Mouse (Mus musculus) CH12.LX (cell line): ENCODE data around the gene Dnal1. TPM values are rescaled to one million over a fixed set of nuclear protein-coding genes. Genes with fewer than 3 reads are reported as not detected.
A peak's percentile ranks its signal among the peaks of the same experiment; 100 is the strongest.

Experiments used
- DNase-seq: peaks from one replicate; pipeline ENCODE4 v3.0.0-alpha.2; 2013; ENCODE audit errors: extremely low read depth
- H3K27ac ChIP-seq: 2 replicates; pipeline ENCODE4 v1.5.1; 2012; ENCODE audit warnings: low read depth, mild to moderate bottlenecking, control low read depth, moderate library complexity; ENCODE audit not compliant: insufficient read depth
- H3K27me3 ChIP-seq: replicated peaks from 2 replicates; pipeline ENCODE3; 2012; ENCODE audit warnings: inconsistent platforms
- H3K36me3 ChIP-seq, 2 experiments: replicated peaks in 1 of 2; 2 replicates each; pipeline versions ENCODE3 to v1.6.1; 2012; ENCODE audit warnings: inconsistent platforms in 1 of 2, low read length in 1 of 2, mild to moderate bottlenecking in 1 of 2, mixed read lengths in 1 of 2, moderate library complexity in 1 of 2; ENCODE audit not compliant: control insufficient read depth in 1 of 2, insufficient read depth in 1 of 2
- H3K4me1 ChIP-seq, 2 experiments: 2 replicates each; pipeline ENCODE4 v1.6.1; 2012; ENCODE audit warnings: inconsistent platforms in 1 of 2, moderate library complexity in 1 of 2; ENCODE audit not compliant: insufficient read depth in 2 of 2, control insufficient read depth in 1 of 2
- H3K4me2 ChIP-seq: 2 replicates; pipeline ENCODE4 v1.6.1; 2012; ENCODE audit warnings: low read depth, mild to moderate bottlenecking, control low read depth; ENCODE audit not compliant: poor library complexity, insufficient read depth, severe bottlenecking
- H3K4me3 ChIP-seq, 3 experiments: fragments of 150-350 bp in 1 of 3; sonication (generic) in 1 of 3; replicated peaks in 1 of 3; 2 replicates each; pipeline versions ENCODE3 to v1.5.1; 2011 to 2012; ENCODE audit warnings: low read depth in 2 of 3, low read length in 2 of 3, mild to moderate bottlenecking in 2 of 3, moderate library complexity in 2 of 3, control low read depth in 1 of 3, improper control_type of control experiment in 1 of 3, inconsistent platforms in 1 of 3, mixed read lengths in 1 of 3; ENCODE audit not compliant: poor library complexity in 1 of 3
- H3K79me2 ChIP-seq: replicated peaks from 2 replicates; pipeline ENCODE4 v1.6.1; 2012; ENCODE audit warnings: mild to moderate bottlenecking, moderate library complexity; ENCODE audit not compliant: control insufficient read depth, poor library complexity, insufficient read depth, severe bottlenecking; ENCODE audit errors: extremely low read depth
- H3K9ac ChIP-seq: 2 replicates; pipeline ENCODE4 v1.6.1; 2012; ENCODE audit warnings: low read depth, mild to moderate bottlenecking, control low read depth, moderate library complexity; ENCODE audit not compliant: insufficient read depth
- H3K9me3 ChIP-seq: replicated peaks from 2 replicates; pipeline ENCODE3; 2012; ENCODE audit warnings: low read length, inconsistent platforms, mixed read lengths
- BHLHE40 ChIP-seq: IDR thresholded peaks from 2 replicates; pipeline ENCODE4 v1.6.1; 2011; ENCODE audit warnings: mild to moderate bottlenecking, low read depth, low read length, improper control_type of control experiment
- CHD1 ChIP-seq: IDR thresholded peaks from 2 replicates; pipeline ENCODE4 v1.6.1; 2012; ENCODE audit warnings: low read depth, low read length, improper control_type of control experiment, inconsistent platforms
- CHD2 ChIP-seq: IDR thresholded peaks from 2 replicates; pipeline ENCODE4 v1.6.1; 2011; ENCODE audit warnings: low read length, improper control_type of control experiment
- CTCF ChIP-seq, 2 experiments: IDR thresholded peaks in 1 of 2; conservative IDR thresholded peaks in 1 of 2; 2 replicates each; pipeline ENCODE4 v1.5.1; 2011 to 2012; ENCODE audit warnings: low read depth in 2 of 2, low read length in 2 of 2, improper control_type of control experiment in 1 of 2, inconsistent platforms in 1 of 2, mild to moderate bottlenecking in 1 of 2, moderate library complexity in 1 of 2
- E2F4 ChIP-seq: IDR thresholded peaks from 2 replicates; pipeline ENCODE4 v1.6.1; 2011; ENCODE audit warnings: low read depth, low read length, improper control_type of control experiment; ENCODE audit not compliant: insufficient replicate concordance
- ELF1 ChIP-seq: IDR thresholded peaks from 2 replicates; pipeline ENCODE4 v1.6.1; 2014; ENCODE audit warnings: low read depth, mild to moderate bottlenecking, inconsistent platforms, low read length, improper control_type of control experiment
- EP300 ChIP-seq: IDR thresholded peaks from 2 replicates; pipeline ENCODE4 v1.6.1; 2011; ENCODE audit warnings: low read length, improper control_type of control experiment
- ETS1 ChIP-seq: conservative IDR thresholded peaks from 2 replicates; pipeline ENCODE4 v1.6.1; 2012; ENCODE audit warnings: low read depth, mild to moderate bottlenecking, inconsistent platforms, low read length, improper control_type of control experiment, moderate library complexity
- GABPA ChIP-seq: IDR thresholded peaks from 2 replicates; pipeline ENCODE4 v1.6.1; 2012; ENCODE audit warnings: low read depth, low read length, improper control_type of control experiment, inconsistent platforms; ENCODE audit not compliant: insufficient replicate concordance
- HCFC1 ChIP-seq: IDR thresholded peaks from 2 replicates; pipeline ENCODE4 v1.6.1; 2012; ENCODE audit warnings: low read depth, mild to moderate bottlenecking, inconsistent platforms, low read length, improper control_type of control experiment
- IRF4 ChIP-seq: IDR thresholded peaks from 2 replicates; pipeline ENCODE4 v1.6.1; 2014; ENCODE audit warnings: low read depth, mild to moderate bottlenecking, inconsistent platforms, low read length, improper control_type of control experiment
- JUN ChIP-seq: IDR thresholded peaks from 2 replicates; pipeline ENCODE4 v1.6.1; 2011; ENCODE audit warnings: low read depth, mild to moderate bottlenecking, low read length, improper control_type of control experiment, moderate library complexity; ENCODE audit not compliant: insufficient read depth
- JUND ChIP-seq: conservative IDR thresholded peaks from 2 replicates; pipeline ENCODE4 v1.6.1; 2011; ENCODE audit warnings: low read depth, low read length, improper control_type of control experiment
- KAT2A ChIP-seq: IDR thresholded peaks from 2 replicates; pipeline ENCODE4 v1.6.1; 2012; ENCODE audit warnings: low read length, improper control_type of control experiment, inconsistent platforms; ENCODE audit not compliant: insufficient replicate concordance
- MAFK ChIP-seq: IDR thresholded peaks from 2 replicates; pipeline ENCODE4 v1.6.1; 2011; ENCODE audit warnings: low read length, improper control_type of control experiment; ENCODE audit not compliant: insufficient replicate concordance
- MAX ChIP-seq: IDR thresholded peaks from 2 replicates; pipeline ENCODE4 v1.6.1; 2011; ENCODE audit warnings: low read length, improper control_type of control experiment
- MXI1 ChIP-seq: IDR thresholded peaks from 2 replicates; pipeline ENCODE4 v1.6.1; 2011; ENCODE audit warnings: mild to moderate bottlenecking, low read depth, low read length, improper control_type of control experiment
- MYC ChIP-seq: IDR thresholded peaks from 2 replicates; pipeline ENCODE4 v1.6.1; 2011; ENCODE audit warnings: low read depth, mild to moderate bottlenecking, improper control_type of control experiment, low read length
- NELFE ChIP-seq: IDR thresholded peaks from 2 replicates; pipeline ENCODE4 v1.6.1; 2011; ENCODE audit warnings: low read depth, low read length, improper control_type of control experiment
- NRF1 ChIP-seq: IDR thresholded peaks from 2 replicates; pipeline ENCODE4 v1.6.1; 2014; ENCODE audit warnings: low read depth, mild to moderate bottlenecking, inconsistent platforms, low read length, improper control_type of control experiment, moderate library complexity
- PAX5 ChIP-seq: IDR thresholded peaks from 2 replicates; pipeline ENCODE4 v1.6.1; 2012; ENCODE audit warnings: low read length, inconsistent platforms, mixed read lengths
- POLR2A ChIP-seq: IDR thresholded peaks from 2 replicates; pipeline ENCODE4 v1.6.1; 2011; ENCODE audit warnings: low read depth, mild to moderate bottlenecking, improper control_type of control experiment, low read length
- POLR2AphosphoS2 ChIP-seq: IDR thresholded peaks from 2 replicates; pipeline ENCODE4 v1.6.1; 2011; ENCODE audit warnings: low read depth, low read length, improper control_type of control experiment
- RAD21 ChIP-seq: IDR thresholded peaks from 2 replicates; pipeline ENCODE4 v1.6.1; 2011; ENCODE audit warnings: low read depth, mild to moderate bottlenecking, low read length, improper control_type of control experiment, moderate library complexity
- RCOR1 ChIP-seq: conservative IDR thresholded peaks from 2 replicates; pipeline ENCODE4 v1.6.1; 2012; ENCODE audit warnings: low read depth, mild to moderate bottlenecking, inconsistent platforms, low read length, improper control_type of control experiment
- TBP ChIP-seq: conservative IDR thresholded peaks from 2 replicates; pipeline ENCODE4 v1.6.1; 2011; ENCODE audit warnings: low read depth, low read length, improper control_type of control experiment
- TCF12 ChIP-seq: IDR thresholded peaks from 2 replicates; pipeline ENCODE4 v1.6.1; 2014; ENCODE audit warnings: low read depth, mild to moderate bottlenecking, inconsistent platforms, low read length, improper control_type of control experiment
- UBTF ChIP-seq: IDR thresholded peaks from 2 replicates; pipeline ENCODE4 v1.6.1; 2012; ENCODE audit warnings: low read depth, mild to moderate bottlenecking, inconsistent platforms, low read length, improper control_type of control experiment, moderate library complexity
- USF1 ChIP-seq: IDR thresholded peaks from 2 replicates; pipeline ENCODE4 v1.6.1; 2014; ENCODE audit warnings: low read depth, mild to moderate bottlenecking, inconsistent platforms, low read length, improper control_type of control experiment
- ZKSCAN1 ChIP-seq: IDR thresholded peaks from 2 replicates; pipeline ENCODE4 v1.6.1; 2012; ENCODE audit warnings: low read depth, inconsistent platforms, low read length, improper control_type of control experiment, borderline replicate concordance
- ZMIZ1 ChIP-seq: IDR thresholded peaks from 2 replicates; pipeline ENCODE4 v1.6.1; 2012; ENCODE audit warnings: low read depth, mild to moderate bottlenecking, inconsistent platforms, low read length, improper control_type of control experiment
- ZNF384 ChIP-seq: IDR thresholded peaks from 2 replicates; pipeline ENCODE4 v1.6.1; 2012; ENCODE audit warnings: low read depth, low read length, improper control_type of control experiment, inconsistent platforms
- dilution Hi-C: fragments of 300-500 bp; cut with MboI; formaldehyde crosslinking; loops from 2 replicates; pipeline ENCODE4 v1.14.3; 2020; ENCODE audit warnings: low sequenced_read_pairs; ENCODE audit not compliant: extremely low pct_unique_long_range_greater_than_20kb, extremely low pct_ligation_motif_present
- in situ Hi-C: fragments of 300-500 bp; cut with MboI; formaldehyde crosslinking; loops from 3 replicates; pipeline ENCODE4 v1.14.3; 2019; ENCODE audit warnings: low sequenced_read_pairs, low pct_ligation_motif_present, low pct_unique_long_range_greater_than_20kb, mixed read lengths
- polyA plus RNA-seq: library from polyadenylated mRNA; unstranded; fragments of >175 nt; gene quantifications from 2 replicates; pipeline ENCODE4 v1.2.1, GENCODE M21; 2012; ENCODE audit warnings: low read depth; ENCODE audit not compliant: insufficient read length
- total RNA-seq, 2 experiments: library from RNA; depleted of rRNA; stranded (reverse); fragments of 300-350 nt in 1 of 2; fragments of >200 nt in 1 of 2; gene quantifications; 2 replicates each; pipeline ENCODE4 v1.2.3; 2012 to 2014

Gene Dnal1
- total and polyA plus RNA-seq, 3 experiments = 1.6 to 2.1 (median 1.7) TPM

- TF ChIP-seq USF1 (no peak), UBTF (peak; percentile 47; the same call in 1 of the 2 replicates), POLR2A (no peak), RCOR1 (no peak), MYC (no peak), JUN (no peak), JUND (no peak), TBP (no peak), POLR2AphosphoS2 (no peak), E2F4 (no peak), MXI1 (no peak; the same call in 1 of the 2 replicates), RAD21 (no peak), MAX (peak; percentile 27; the same call in 1 of the 2 replicates), NRF1 (peak; percentile 78), KAT2A (no peak), ELF1 (no peak), MAFK (no peak), HCFC1 (no peak), CTCF (conservative IDR thresholded peaks at IDR 0.05 in 1 of 2, IDR thresholded peaks at IDR 0.05 in 1 of 2; ENCODE audit: low read depth in 2 of 2, low read length in 2 of 2) (no peak)
- TF ChIP-seq, all 38 proteins: peak for 8
Observed at GRCm38 (mm10) chr12:84192741-84193641, 78.8 kb downstream of the Dnal1 start (continued).

GRCm38 (mm10) chr12:84193642-84194399, 79.7 kb downstream of the Dnal1 start:
- Histone ChIP-seq H3K4me2 (peak overlapping the region; percentile 89), H3K9ac (peak overlapping the region; percentile 96), H3K27ac (peak overlapping the region; percentile 93), H3K79me2 (peaks cover 33% of the 10 kb centered on the region), H3K27me3 (no peaks in the 10 kb centered on the region), H3K4me1 (peaks cover 22 to 63% of the 10 kb centered on the region in 2 experiments), H3K36me3 (peaks cover 0 to 19% of the 10 kb centered on the region in 2 experiments), H3K9me3 (no peaks in the 10 kb centered on the region), H3K4me3 (peak overlapping the region; percentile 71 to 92 (median 71))
- peak; percentile 95 for DNase-seq
- dilution Hi-C loops (no loop called here), in situ Hi-C loops (no loop called here)
- TF ChIP-seq IRF4 (no peak), RCOR1 (no peak), PAX5 (no peak), UBTF (no peak), KAT2A (peak; percentile 69; the same call in 1 of the 2 replicates), CHD2 (peak; percentile 59; the same call in 1 of the 2 replicates), BHLHE40 (0 out of 2 replicates have a peak, but pooled peaks have one; percentile 4), EP300 (0 out of 2 replicates have a peak, but pooled peaks have one; percentile 17), NELFE (peak; percentile 79), POLR2AphosphoS2 (peak; percentile 48; the same call in 1 of the 2 replicates), MXI1 (peak; percentile 78), POLR2A (peak; percentile 96), NRF1 (peak; percentile 74), JUND (no peak), ETS1 (no peak; the same call in none of the 2 replicates), ZKSCAN1 (no peak), TBP (peak; percentile 74), RAD21 (no peak; the same call in 1 of the 2 replicates), GABPA (no peak), CHD1 (no peak), TCF12 (peak; percentile 61), ZNF384 (peak; percentile 66), MYC (peak; percentile 54; the same call in 1 of the 2 replicates), ZMIZ1 (peak; percentile 89; the same call in 1 of the 2 replicates)
